Mouse (Mus musculus): ENCODE measurements around the gene Arhgap5. TPM values are rescaled to one million over a fixed set of nuclear protein-coding genes. Genes with fewer than 3 reads are reported as not detected.

Arhgap5 gene
- polyA plus RNA-seq, 1 experiment from 2014 or later, result 55.7 TPM

- ATAC-seq (ENCODE audit: low FRiP score) (no peak), DNase-seq (ENCODE audit: low spot score, missing footprints) (no peak)
- Histone ChIP-seq H3K9me3 (ENCODE audit: control insufficient read depth, low read length) (no peaks in the 10 kb centered on the region), H3K9ac (ENCODE audit: low read length) (no peak overlapping the region), H3K4me1 (ENCODE audit: control insufficient read depth, insufficient read depth, low read length) (no peaks in the 10 kb centered on the region), H3K27ac (ENCODE audit: low read depth, low read length) (no peak overlapping the region), H3K4me3 (ENCODE audit: low read depth, low read length) (no peak overlapping the region), H3K36me3 (ENCODE audit: control insufficient read depth, insufficient read depth, low read length) (no peaks in the 10 kb centered on the region), H3K4me2 (no peak overlapping the region), H3K27me3 (ENCODE audit: control insufficient read depth, insufficient read depth, low read length) (no peaks in the 10 kb centered on the region)
- WGBS, result 81% methylated on average over 5 of the region's 5 CpGs
These were observed 21.7 kb upstream of the Arhgap5 start for GRCm38 (mm10) chr12:52481969-52482550.

GRCm38 (mm10) chr12:52483219-52483618 is 20.6 kb upstream of the Arhgap5 start:
- H3K36me3 ChIP-seq (ENCODE audit: control insufficient read depth, insufficient read depth, low read length), result no peaks in the 10 kb centered on the region
- no peak overlapping the region for H3K4me2 ChIP-seq
- no peaks in the 10 kb centered on the region for H3K9me3 ChIP-seq (ENCODE audit: control insufficient read depth, low read length)
- DNase-seq (ENCODE audit: low spot score, missing footprints) (no peak), ATAC-seq (ENCODE audit: low FRiP score) (no peak)
- H3K4me1 ChIP-seq (ENCODE audit: control insufficient read depth, insufficient read depth, low read length), result no peaks in the 10 kb centered on the region
- H3K9ac ChIP-seq (ENCODE audit: low read length), result no peak overlapping the region
- no peak overlapping the region for H3K4me3 ChIP-seq (ENCODE audit: low read depth, low read length)
- H3K27me3 ChIP-seq (ENCODE audit: control insufficient read depth, insufficient read depth, low read length), result no peaks in the 10 kb centered on the region
- 97% methylated on average over 9 of the region's 9 CpGs for WGBS
- H3K27ac ChIP-seq (ENCODE audit: low read depth, low read length), result no peak overlapping the region

GRCm38 (mm10) chr12:52488266-52488975 is 15.4 kb upstream of the Arhgap5 start:
- Histone ChIP-seq H3K4me2 (no peak overlapping the region), H3K9ac (ENCODE audit: low read length) (0 out of 2 replicates have a peak overlapping the region, but pooled peaks have one; percentile 13)
- 52% methylated on average over 15 of the region's 15 CpGs for WGBS

DNA sequence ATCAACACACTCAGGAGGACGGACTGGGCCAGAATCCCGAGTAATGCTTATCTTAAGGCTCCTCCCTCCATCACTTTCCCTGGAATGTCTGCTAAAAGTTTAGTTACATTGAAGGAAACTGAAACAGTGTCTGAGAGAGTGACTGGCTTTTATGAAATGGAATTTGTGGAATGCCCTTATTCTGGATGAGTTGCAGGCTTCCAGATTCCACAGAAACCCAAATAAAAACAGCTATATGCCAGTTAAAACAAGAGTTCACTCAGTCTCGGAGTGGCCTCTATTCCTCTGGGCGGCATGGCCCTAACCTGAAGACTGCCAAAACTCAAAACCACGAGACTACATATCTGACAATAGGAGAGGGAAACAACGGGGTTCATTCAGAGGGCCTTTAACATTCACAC is 10.5 kb upstream of the Arhgap5 start:
- no peak for DNase-seq (ENCODE audit: low spot score, missing footprints)
- H3K4me3 ChIP-seq (ENCODE audit: low read depth, low read length), result no peak overlapping the region
- H3K36me3 ChIP-seq (ENCODE audit: control insufficient read depth, insufficient read depth, low read length), result no peaks in the 10 kb centered on the region
- H3K27me3 ChIP-seq (ENCODE audit: control insufficient read depth, insufficient read depth, low read length), result no peaks in the 10 kb centered on the region
- H3K4me2 ChIP-seq, result no peak overlapping the region
- no peak overlapping the region for H3K9ac ChIP-seq (ENCODE audit: low read length)
- no peaks in the 10 kb centered on the region for H3K9me3 ChIP-seq (ENCODE audit: control insufficient read depth, low read length)
- WGBS, result 69% methylated on average over 6 of the region's 6 CpGs
- peaks cover 2% of the 10 kb centered on the region; the same call in 1 of the 2 replicates for H3K4me1 ChIP-seq (ENCODE audit: control insufficient read depth, insufficient read depth, low read length)
- ATAC-seq (ENCODE audit: low FRiP score), result no peak
- H3K27ac ChIP-seq (ENCODE audit: low read depth, low read length), result no peak overlapping the region

More at GRCm38 (mm10) chr12:52488266-52488975, 15.4 kb upstream of the Arhgap5 start:
- H3K36me3 ChIP-seq (ENCODE audit: control insufficient read depth, insufficient read depth, low read length), result no peaks in the 10 kb centered on the region
- H3K4me1 ChIP-seq (ENCODE audit: control insufficient read depth, insufficient read depth, low read length), result peaks cover 2% of the 10 kb centered on the region; the same call in 1 of the 2 replicates
- H3K27ac ChIP-seq (ENCODE audit: low read depth, low read length), result no peak overlapping the region
- no peaks in the 10 kb centered on the region for H3K27me3 ChIP-seq (ENCODE audit: control insufficient read depth, insufficient read depth, low read length)
- H3K4me3 ChIP-seq (ENCODE audit: low read depth, low read length), result no peak overlapping the region
- DNase-seq (ENCODE audit: low spot score, missing footprints), result no peak
- no peak for ATAC-seq (ENCODE audit: low FRiP score)
- H3K9me3 ChIP-seq (ENCODE audit: control insufficient read depth, low read length), result no peaks in the 10 kb centered on the region

DNA sequence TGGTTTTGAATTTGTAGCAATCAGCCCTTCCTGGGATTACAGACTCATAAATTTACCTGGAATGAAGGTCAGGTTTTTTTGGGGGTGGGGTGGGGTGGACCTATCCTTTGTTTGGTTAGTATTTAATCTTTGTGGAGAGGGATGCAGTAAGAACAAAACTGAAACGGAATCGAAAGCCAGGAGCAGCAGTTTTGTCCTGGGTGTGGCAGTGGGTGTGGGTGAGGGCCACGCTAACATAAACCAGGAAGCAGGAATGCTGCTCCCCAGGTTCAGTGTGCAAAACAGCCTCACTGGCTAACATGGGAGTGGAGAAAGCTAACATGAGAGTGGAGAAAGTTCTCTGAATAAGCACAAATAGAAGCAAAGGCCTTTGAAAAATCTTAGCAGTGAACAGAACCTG is 6.6 kb upstream of the Arhgap5 start:
- 91% methylated on average over 3 of the region's 3 CpGs for WGBS
- DNase-seq (ENCODE audit: low spot score, missing footprints), result no peak
- Histone ChIP-seq H3K27me3 (ENCODE audit: control insufficient read depth, insufficient read depth, low read length) (no peaks in the 10 kb centered on the region), H3K4me3 (ENCODE audit: low read depth, low read length) (no peak overlapping the region), H3K9me3 (ENCODE audit: control insufficient read depth, low read length) (no peaks in the 10 kb centered on the region), H3K9ac (ENCODE audit: low read length) (no peak overlapping the region), H3K4me2 (no peak overlapping the region), H3K36me3 (ENCODE audit: control insufficient read depth, insufficient read depth, low read length) (no peaks in the 10 kb centered on the region), H3K4me1 (ENCODE audit: control insufficient read depth, insufficient read depth, low read length) (no peaks in the 10 kb centered on the region), H3K27ac (ENCODE audit: low read depth, low read length) (no peak overlapping the region)
- ATAC-seq (ENCODE audit: low FRiP score), result no peak

DNA sequence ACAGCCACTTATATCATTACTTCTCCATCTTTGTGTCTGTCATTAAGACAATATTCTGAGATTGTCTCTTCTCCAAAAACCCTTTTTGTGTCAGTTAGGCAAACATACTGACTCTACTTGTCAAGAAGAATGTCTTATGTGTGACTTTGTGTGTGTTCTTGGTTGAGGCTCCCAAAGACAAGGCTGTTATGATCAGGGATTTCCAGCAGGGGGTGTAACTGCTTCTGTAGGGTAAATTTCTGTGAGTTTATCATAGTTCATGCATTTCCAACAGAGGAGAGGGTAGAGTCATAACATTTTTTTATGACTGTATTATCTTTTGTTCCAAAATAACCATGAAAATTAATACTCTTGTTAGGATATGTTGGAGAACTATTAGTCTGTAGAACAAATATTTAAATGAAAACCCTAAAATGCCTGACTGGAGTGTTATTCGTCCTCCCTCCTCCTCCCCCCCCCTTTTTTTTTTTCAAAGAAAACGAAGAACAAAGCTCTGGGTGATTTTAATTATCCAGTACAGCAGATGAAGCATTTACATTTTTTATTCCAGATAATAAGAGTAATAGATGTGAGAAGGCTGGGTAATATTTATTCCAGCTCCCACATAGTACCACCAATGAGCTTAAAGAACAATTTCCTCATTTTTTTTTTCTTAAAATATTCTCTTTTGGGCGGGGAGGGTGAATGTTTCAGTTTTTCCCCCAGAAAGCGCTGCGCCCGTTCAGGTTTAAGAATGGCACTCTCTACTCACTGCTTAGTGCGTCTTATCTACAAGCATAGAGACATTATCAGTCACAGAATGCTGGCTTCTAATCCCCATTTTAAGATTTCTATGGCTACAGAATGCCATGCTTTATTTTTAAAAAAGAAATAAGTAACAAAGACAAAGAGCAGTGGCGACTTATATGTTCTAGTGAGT is 2.6 kb upstream of the Arhgap5 start:
- H3K4me3 ChIP-seq (ENCODE audit: low read depth, low read length), result no peak overlapping the region

DNA sequence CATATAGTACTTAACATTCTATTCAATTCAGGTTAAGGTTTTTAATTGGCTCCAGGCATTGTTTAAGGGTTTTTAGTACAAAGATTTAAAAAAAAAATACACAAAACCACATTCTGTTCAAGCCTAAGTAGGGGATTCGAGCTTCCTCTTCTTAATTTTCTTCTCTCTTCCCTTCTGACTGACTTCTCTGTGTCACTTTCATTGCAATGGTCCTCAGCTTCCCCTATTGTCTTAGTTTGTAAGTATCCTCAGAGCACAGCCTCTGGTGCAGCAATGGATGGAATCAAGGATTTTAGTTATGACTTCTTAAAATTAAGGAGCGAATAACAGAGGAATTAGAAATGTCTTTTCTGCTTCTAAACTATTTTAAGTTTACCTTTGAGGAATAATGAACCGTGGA is 1.6 kb upstream of the Arhgap5 start:
- H3K4me3 ChIP-seq (ENCODE audit: low read depth, low read length), result no peak overlapping the region
- 56% methylated on average over 3 of the region's 3 CpGs for WGBS

More for the DNA sequence above, 2.6 kb upstream of the Arhgap5 start:
- Histone ChIP-seq H3K36me3 (ENCODE audit: control insufficient read depth, insufficient read depth, low read length) (no peaks in the 10 kb centered on the region), H3K4me1 (ENCODE audit: control insufficient read depth, insufficient read depth, low read length) (peaks cover 2% of the 10 kb centered on the region; the same call in 1 of the 2 replicates), H3K27me3 (ENCODE audit: control insufficient read depth, insufficient read depth, low read length) (no peaks in the 10 kb centered on the region), H3K9me3 (ENCODE audit: control insufficient read depth, low read length) (no peaks in the 10 kb centered on the region), H3K9ac (ENCODE audit: low read length) (no peak overlapping the region), H3K4me2 (no peak overlapping the region), H3K27ac (ENCODE audit: low read depth, low read length) (no peak overlapping the region)
- DNase-seq (ENCODE audit: low spot score, missing footprints) (peak; percentile 89), ATAC-seq (ENCODE audit: low FRiP score) (no peak)
- 82% methylated on average over 8 of the region's 8 CpGs for WGBS

GRCm38 (mm10) chr12:52503131-52503455 is 679 bp upstream of the Arhgap5 start:
- Histone ChIP-seq H3K4me1 (ENCODE audit: control insufficient read depth, insufficient read depth, low read length) (peaks cover 2% of the 10 kb centered on the region; the same call in 1 of the 2 replicates), H3K4me2 (peak overlapping the region; percentile 66), H3K36me3 (ENCODE audit: control insufficient read depth, insufficient read depth, low read length) (no peaks in the 10 kb centered on the region), H3K27me3 (ENCODE audit: control insufficient read depth, insufficient read depth, low read length) (no peaks in the 10 kb centered on the region), H3K4me3 (ENCODE audit: low read depth, low read length) (peak overlapping the region; percentile 98), H3K9ac (ENCODE audit: low read length) (peak overlapping the region; percentile 47), H3K27ac (ENCODE audit: low read depth, low read length) (peak overlapping the region; percentile 98), H3K9me3 (ENCODE audit: control insufficient read depth, low read length) (no peaks in the 10 kb centered on the region)
- ATAC-seq (ENCODE audit: low FRiP score) (peak; percentile 49), DNase-seq (ENCODE audit: low spot score, missing footprints) (no peak)
- under 1% methylated on average over 13 of the region's 13 CpGs for WGBS

More for the DNA sequence above, 1.6 kb upstream of the Arhgap5 start:
- Histone ChIP-seq H3K27me3 (ENCODE audit: control insufficient read depth, insufficient read depth, low read length) (no peaks in the 10 kb centered on the region), H3K4me1 (ENCODE audit: control insufficient read depth, insufficient read depth, low read length) (peaks cover 2% of the 10 kb centered on the region; the same call in 1 of the 2 replicates), H3K9ac (ENCODE audit: low read length) (no peak overlapping the region), H3K27ac (ENCODE audit: low read depth, low read length) (no peak overlapping the region), H3K36me3 (ENCODE audit: control insufficient read depth, insufficient read depth, low read length) (no peaks in the 10 kb centered on the region), H3K4me2 (no peak overlapping the region), H3K9me3 (ENCODE audit: control insufficient read depth, low read length) (no peaks in the 10 kb centered on the region)
- ATAC-seq (ENCODE audit: low FRiP score) (no peak), DNase-seq (ENCODE audit: low spot score, missing footprints) (no peak)
